Mouse (Mus musculus) midbrain, postnatal 0 days (tissue): ENCODE results near the gene Zup1. TPM values are rescaled to one million over a fixed set of nuclear protein-coding genes. Genes with fewer than 3 reads are reported as not detected.
"Not testable (repeated sequence)": the region's sequence is repeated elsewhere in the genome, so short reads cannot be mapped to it uniquely, and the experiment has no call there.

ENCODE experiments used
- ATAC-seq: fragments of 200-750 bp; cut with Nextera tagmentation; 2 replicates; pipeline ENCODE4 v1.8.0; 2017; ENCODE audit warnings: moderate number of reproducible peaks, mild to moderate bottlenecking, moderate TSS enrichment, moderate library complexity; ENCODE audit not compliant: low FRiP score
- DNase-seq: peaks from one replicate; pipeline ENCODE4 v3.0.0-alpha.2; 2015; ENCODE audit warnings: low spot score
- H3K27ac ChIP-seq: fragments of 300-500 bp; sonication (generic); 2 replicates; pipeline ENCODE4 v1.5.1; 2014; ENCODE audit warnings: low read depth, mild to moderate bottlenecking, low read length, mixed read lengths
- H3K27me3 ChIP-seq: fragments of 300-500 bp; sonication (generic); 2 replicates; pipeline ENCODE4 v1.6.1; 2014; ENCODE audit warnings: low read length, control low read depth, mixed read lengths; ENCODE audit not compliant: insufficient read depth
- H3K36me3 ChIP-seq: fragments of 300-500 bp; sonication (generic); 2 replicates; pipeline ENCODE4 v1.6.1; 2014; ENCODE audit warnings: low read length, control low read depth, mixed read lengths; ENCODE audit not compliant: insufficient read depth
- H3K4me1 ChIP-seq: fragments of 300-500 bp; sonication (generic); 2 replicates; pipeline ENCODE4 v1.6.1; 2014; ENCODE audit warnings: mild to moderate bottlenecking, control low read depth, antibody characterized with exemption, low read length, mixed read lengths; ENCODE audit not compliant: insufficient read depth
- H3K4me2 ChIP-seq: fragments of 300-500 bp; sonication (generic); 2 replicates; pipeline ENCODE4 v1.6.1; 2014; ENCODE audit warnings: low read depth, mild to moderate bottlenecking, low read length, mixed read lengths; ENCODE audit not compliant: poor library complexity, severe bottlenecking
- H3K4me3 ChIP-seq: fragments of 300-500 bp; sonication (generic); 2 replicates; pipeline ENCODE4 v1.5.1; 2014; ENCODE audit warnings: low read depth, mild to moderate bottlenecking, low read length, moderate library complexity
- H3K9ac ChIP-seq: fragments of 300-500 bp; sonication (generic); replicated peaks from 2 replicates; pipeline ENCODE4 v1.6.1; 2014; ENCODE audit warnings: mild to moderate bottlenecking, low read length, moderate library complexity, mixed read lengths; ENCODE audit not compliant: poor library complexity, severe bottlenecking
- H3K9me3 ChIP-seq: fragments of 300-500 bp; sonication (generic); 2 replicates; pipeline ENCODE4 v1.6.1; 2016; ENCODE audit warnings: low read length, control low read depth
- CTCF ChIP-seq: IDR thresholded peaks from 2 replicates; pipeline ENCODE4 v1.5.1; 2016; ENCODE audit warnings: antibody characterized with exemption, mild to moderate bottlenecking
- WGBS: fragments of 180-500 bp; shearing (Covaris S2); extraction: QIAGEN DNeasy Blood & Tissue Kit; methylation state at CpG from one replicate; pipeline ENCODE4 v1.1.7; 2014; 5-methylcytosine and 5-hydroxymethylcytosine counted together
- polyA plus RNA-seq: library from polyadenylated mRNA; unstranded; fragments of >200 nt; fragmentation: Nextera tagmentation; extraction: Ambion mirVana; gene quantifications from 2 replicates; pipeline ENCODE4 v1.2.1, GENCODE M21; 2015
- total RNA-seq: library from RNA; depleted of rRNA; stranded (reverse); fragments of >200 nt; gene quantifications from 2 replicates; pipeline ENCODE4 v1.2.3, GENCODE M21; 2014

Gene Zup1
- total and polyA plus RNA-seq, 2 experiments from 2014 or later = 12.8 to 14.1 TPM

DNA sequence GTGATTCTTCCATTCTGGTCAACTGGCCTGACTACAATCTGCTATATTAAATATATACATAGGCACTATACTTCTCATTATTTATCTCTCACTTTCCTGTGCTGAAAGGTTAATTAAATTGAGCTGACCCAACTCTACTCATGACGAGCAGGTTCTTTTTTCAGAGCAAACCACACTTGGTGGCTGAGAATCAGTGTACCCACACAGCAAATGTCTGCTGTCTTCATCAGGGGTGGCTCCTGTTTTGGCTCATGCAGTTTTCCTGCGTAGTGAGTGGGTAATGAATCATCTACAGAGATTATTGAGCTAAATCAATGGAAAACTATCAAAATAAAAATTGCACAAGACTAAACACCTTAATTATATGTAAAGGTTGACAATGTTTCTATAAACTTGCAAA is 4.7 kb downstream of the Zup1 start:
- DNase-seq = no peak
- 94% methylated on average over 2 of the region's 2 CpGs for WGBS
- no peak overlapping the region for H3K9ac ChIP-seq
- H3K4me2 ChIP-seq = no peak overlapping the region
- peaks cover 13% of the 10 kb centered on the region for H3K36me3 ChIP-seq
- no peak overlapping the region for H3K4me3 ChIP-seq
- ATAC-seq = no peak
- H3K27me3 ChIP-seq = no peaks in the 10 kb centered on the region
- peaks cover 9% of the 10 kb centered on the region; the same call in 1 of the 2 replicates for H3K4me1 ChIP-seq
- no peak overlapping the region for H3K27ac ChIP-seq
- no peak for TF ChIP-seq CTCF
- H3K9me3 ChIP-seq = no peaks in the 10 kb centered on the region

DNA sequence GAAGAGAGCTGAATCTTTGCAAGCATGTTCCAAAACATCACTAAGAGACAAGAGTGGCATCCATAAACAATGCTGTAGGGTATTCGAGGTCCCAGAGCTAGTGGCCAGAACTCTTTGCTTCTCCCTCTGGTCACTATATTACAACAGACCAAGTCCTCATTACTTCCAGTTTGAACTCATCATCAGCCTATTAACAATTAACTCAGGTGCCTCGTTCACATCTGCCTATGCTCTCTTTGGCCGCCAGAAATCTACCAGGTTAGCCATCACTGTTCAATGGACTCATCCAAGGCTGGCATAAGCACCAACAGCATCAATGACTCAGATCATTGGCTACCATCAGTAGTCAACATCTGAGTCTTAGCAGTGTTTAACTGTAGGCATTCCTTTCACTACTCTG is 5.7 kb downstream of the Zup1 start:
- H3K9ac ChIP-seq = no peak overlapping the region
- TF ChIP-seq CTCF = no peak
- ATAC-seq (no peak), DNase-seq (no peak)
- no peak overlapping the region for H3K27ac ChIP-seq
- 92% methylated on average over 3 of the region's 3 CpGs for WGBS
- H3K36me3 ChIP-seq = peaks cover 16% of the 10 kb centered on the region
- peaks cover 9% of the 10 kb centered on the region; the same call in 1 of the 2 replicates for H3K4me1 ChIP-seq
- H3K4me2 ChIP-seq = no peak overlapping the region
- no peaks in the 10 kb centered on the region for H3K27me3 ChIP-seq
- H3K9me3 ChIP-seq = no peaks in the 10 kb centered on the region
- no peak overlapping the region for H3K4me3 ChIP-seq

DNA sequence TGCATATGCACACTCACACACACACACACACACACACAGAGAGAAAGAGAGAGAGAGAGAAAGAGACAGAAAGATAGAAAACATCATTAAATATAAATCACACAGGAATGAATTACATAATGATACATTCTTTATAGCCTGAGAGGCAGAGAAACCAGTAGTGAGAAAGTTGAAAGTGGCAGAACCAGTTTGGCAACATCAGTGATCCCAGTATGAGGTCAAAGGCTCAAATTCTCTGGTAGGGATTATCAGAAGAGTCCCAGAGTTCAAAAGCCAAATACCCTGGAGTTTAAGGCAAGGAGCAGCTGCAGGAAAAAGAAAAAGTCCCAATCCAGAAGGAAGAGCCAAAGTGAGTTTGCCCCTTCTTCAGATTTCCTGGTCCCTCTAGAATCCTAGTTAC is 10.4 kb downstream of the Zup1 start:
- peaks cover 18% of the 10 kb centered on the region; the same call in 1 of the 2 replicates for H3K36me3 ChIP-seq
- no peak for ATAC-seq
- no peak overlapping the region for H3K4me2 ChIP-seq
- no peaks in the 10 kb centered on the region for H3K27me3 ChIP-seq
- DNase-seq = no peak
- no peak overlapping the region for H3K9ac ChIP-seq
- H3K4me1 ChIP-seq = no peaks in the 10 kb centered on the region
- no peak overlapping the region for H3K27ac ChIP-seq
- no peak for TF ChIP-seq CTCF
- no peaks in the 10 kb centered on the region for H3K9me3 ChIP-seq
- no peak overlapping the region for H3K4me3 ChIP-seq

DNA sequence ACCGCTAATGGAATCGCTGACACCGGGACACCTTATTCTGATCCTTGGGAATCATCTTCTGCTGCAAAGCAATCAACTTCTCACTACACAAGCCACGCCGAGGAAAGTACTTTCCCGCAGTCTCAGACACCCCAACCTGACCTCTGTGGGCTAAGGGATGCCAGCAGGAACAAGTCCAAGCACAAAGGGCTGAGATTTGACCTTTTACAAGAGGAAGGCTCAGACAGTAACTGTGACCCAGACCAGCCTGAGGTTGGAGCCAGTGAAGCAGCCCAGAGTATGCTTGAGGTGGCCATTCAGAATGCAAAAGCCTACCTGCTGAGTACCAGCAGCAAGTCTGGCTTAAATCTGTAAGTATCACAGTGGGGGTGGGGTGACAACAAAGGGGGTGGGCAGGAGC is 45.6 kb downstream of the Zup1 start:
- no peaks in the 10 kb centered on the region for H3K4me1 ChIP-seq
- H3K4me3 ChIP-seq = peak overlapping the region; percentile 52
- no peak for TF ChIP-seq CTCF
- DNase-seq (no peak), ATAC-seq (peak; percentile 18)
- H3K9ac ChIP-seq = peak overlapping the region; percentile 51; the same call in 1 of the 2 replicates
- no peaks in the 10 kb centered on the region for H3K27me3 ChIP-seq
- H3K9me3 ChIP-seq = no peaks in the 10 kb centered on the region
- peak overlapping the region; percentile 82 for H3K4me2 ChIP-seq
- 1% methylated on average over 6 of the region's 6 CpGs for WGBS
- no peaks in the 10 kb centered on the region for H3K36me3 ChIP-seq
- no peak overlapping the region for H3K27ac ChIP-seq

DNA sequence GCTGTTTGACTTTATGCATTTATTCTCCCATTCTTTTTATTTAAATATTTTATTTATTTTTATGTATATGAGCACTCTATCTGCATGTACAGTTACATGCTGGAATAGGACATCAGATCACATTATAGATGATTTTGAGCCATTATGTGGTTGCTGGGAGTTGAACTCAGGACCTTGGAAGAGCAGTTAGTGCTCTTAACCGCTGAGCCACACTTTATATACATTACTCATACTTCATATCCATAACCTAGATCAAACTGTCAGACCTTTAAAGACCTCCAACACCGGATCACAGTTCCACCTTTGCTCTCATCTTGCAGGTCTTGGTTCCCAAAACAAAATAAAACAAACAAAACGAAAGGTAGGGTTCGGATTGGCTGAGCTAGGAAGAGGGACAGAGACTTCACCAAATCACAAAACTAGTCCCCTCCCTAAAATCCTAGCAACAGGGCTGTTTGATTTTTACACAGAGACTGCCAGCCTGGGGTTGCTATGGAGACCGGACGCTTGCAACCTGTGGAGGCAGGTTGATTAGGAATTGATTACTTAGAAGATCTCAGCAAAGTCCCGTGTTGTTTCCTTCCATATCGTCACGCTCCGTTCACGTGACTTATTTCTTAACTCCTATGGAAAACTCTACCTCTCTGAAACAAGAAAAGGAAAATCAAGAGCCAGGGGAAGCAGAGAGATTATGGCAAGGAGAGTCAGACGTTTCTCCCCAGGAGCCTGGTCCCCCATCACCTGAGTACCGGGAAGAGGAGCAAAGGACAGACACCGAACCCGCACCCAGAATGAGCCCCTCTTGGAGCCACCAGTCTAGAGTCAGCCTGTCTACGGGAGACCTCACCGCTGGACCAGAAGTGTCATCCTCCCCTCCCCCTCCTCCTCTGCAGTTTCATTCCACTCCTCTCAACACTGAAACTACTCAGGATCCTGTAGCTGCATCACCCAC is 46.3 kb downstream of the Zup1 start, which contains the start of gene Rsph4a:
Gene Rsph4a (plus strand): TSS at position 582 of the 952 bp plus-strand sequence.
- Histone ChIP-seq H3K27me3 (no peaks in the 10 kb centered on the region), H3K9ac (peak within 1 kb of the TSS; percentile 51; the same call in 1 of the 2 replicates), H3K9me3 (no peaks in the 10 kb centered on the region)

DNA sequence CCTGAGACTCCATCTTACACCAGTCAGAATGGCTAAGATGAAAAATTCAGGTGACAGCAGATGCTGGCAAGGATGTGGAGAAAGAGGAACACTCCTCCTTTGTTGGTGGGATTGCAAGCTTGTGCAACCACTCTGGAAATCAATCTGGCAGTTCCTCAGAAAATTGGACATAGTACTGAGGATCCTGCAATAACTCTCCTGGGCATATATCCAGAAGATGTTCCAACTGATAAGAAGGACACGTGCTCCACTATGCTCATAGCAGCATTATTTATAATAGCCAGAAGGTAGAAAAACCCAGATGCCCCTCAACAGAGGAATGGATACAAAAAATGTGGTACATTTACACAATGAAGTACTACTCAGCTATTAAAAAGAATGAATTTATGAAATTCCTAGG is 49.5 kb downstream of the Zup1 start:
- not testable (repeated sequence) for ATAC-seq, H3K27me3 ChIP-seq, H3K4me1 ChIP-seq, H3K27ac ChIP-seq, H3K4me3 ChIP-seq, H3K9ac ChIP-seq, H3K4me2 ChIP-seq, H3K36me3 ChIP-seq, H3K9me3 ChIP-seq, DNase-seq
- WGBS = 95% methylated on average over 1 of the region's 1 CpGs

More for the DNA sequence above, 46.3 kb downstream of the Zup1 start, which contains the start of gene Rsph4a:
- Histone ChIP-seq H3K4me2 (peak within 1 kb of the TSS; percentile 82), H3K36me3 (no peaks in the 10 kb centered on the region), H3K4me3 (peak within 1 kb of the TSS; percentile 52), H3K4me1 (no peaks in the 10 kb centered on the region), H3K27ac (0 out of 2 replicates have a peak within 1 kb of the TSS, but pooled peaks have one; percentile 38)
- TF ChIP-seq CTCF = no peak
- ATAC-seq = peak; percentile 99
- 6% methylated on average over 17 of the region's 17 CpGs for WGBS
- DNase-seq = peak; percentile 92

DNA sequence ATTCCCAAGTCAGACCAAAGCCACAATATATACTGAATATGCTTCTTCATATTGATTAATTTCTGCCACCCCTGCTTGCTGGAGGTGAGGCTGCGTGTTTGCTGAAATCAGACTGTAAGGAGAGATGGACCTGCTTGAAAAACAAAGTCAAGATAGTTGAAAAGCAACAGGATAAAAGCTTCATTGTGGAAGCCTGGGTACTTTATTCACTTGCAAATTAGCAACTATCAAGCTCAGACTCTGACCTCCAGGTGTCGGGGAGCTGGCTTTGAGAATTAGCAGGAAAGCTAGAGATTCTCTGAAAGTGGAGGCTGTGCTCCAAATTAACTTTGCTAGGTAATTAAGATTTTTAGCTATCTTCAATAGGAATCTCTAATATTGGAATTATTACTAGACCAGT is 68.7 kb downstream of the Zup1 start:
- not testable (repeated sequence) for H3K27me3 ChIP-seq, H3K9ac ChIP-seq, H3K4me3 ChIP-seq, ATAC-seq, H3K9me3 ChIP-seq, H3K36me3 ChIP-seq, DNase-seq, H3K4me2 ChIP-seq, H3K4me1 ChIP-seq, H3K27ac ChIP-seq
- 73% methylated on average over 2 of the region's 2 CpGs for WGBS
